Mouse (Mus musculus): ENCODE results near the gene 6030498E09Rik. TPM values are rescaled to one million over a fixed set of nuclear protein-coding genes. Genes with fewer than 3 reads are reported as not detected.

The 6030498E09Rik gene
- polyA plus RNA-seq (2012; ENCODE audit: low replicate concordance): not detected in 2 replicates

GRCm38 (mm10) chrX:38772478-38772877 lies at the start of gene 6030498E09Rik:
Gene 6030498E09Rik, plus strand, starts transcription at chrX:38772671.

Other genes starting within 250 kb of the 6030498E09Rik start
- 6.5 and 13.2 TPM in 2 replicates for gene Cul4b, start 196.5 kb upstream of the 6030498E09Rik start, polyA plus RNA-seq (2012; ENCODE audit: low replicate concordance)
- 2.0 TPM in 1 of 2 replicates, not detected in the other for gene Mcts1, start 172.1 kb upstream of the 6030498E09Rik start, polyA plus RNA-seq (2012; ENCODE audit: low replicate concordance)
- gene C1galt1c1, start 137.6 kb upstream of the 6030498E09Rik start, polyA plus RNA-seq (2012; ENCODE audit: low replicate concordance): 0.60 and 0.76 TPM in 2 replicates

Measured in leukemia stem cell, adult 10-12 weeks (primary cell).